Mouse (Mus musculus) thymus, adult 2 months (tissue): Measurements from ENCODE around the gene Ankrd6. TPM values are rescaled to one million over a fixed set of nuclear protein-coding genes. Genes with fewer than 3 reads are reported as not detected.

ENCODE experiments used
- DNase-seq: peaks from one replicate; pipeline ENCODE4 v3.0.0; 2021
- H3K27ac ChIP-seq: fragments of 200-500 bp; 2 replicates; pipeline ENCODE4 v1.5.1; 2012; ENCODE audit warnings: low read length, control low read depth; ENCODE audit not compliant: control insufficient read depth, insufficient read depth
- H3K27me3 ChIP-seq: fragments of 200-500 bp; 2 replicates; pipeline ENCODE4 v1.6.1; 2012; ENCODE audit warnings: mild to moderate bottlenecking, low read length, moderate library complexity, mixed read lengths; ENCODE audit not compliant: control insufficient read depth, insufficient read depth
- H3K36me3 ChIP-seq: fragments of 200-500 bp; 2 replicates; pipeline ENCODE4 v1.6.1; 2012; ENCODE audit warnings: mild to moderate bottlenecking, low read length, moderate library complexity; ENCODE audit not compliant: control insufficient read depth, insufficient read depth
- H3K4me1 ChIP-seq: fragments of 200-500 bp; replicated peaks from 2 replicates; pipeline ENCODE4 v1.6.1; 2012; ENCODE audit warnings: low read length; ENCODE audit not compliant: control insufficient read depth, insufficient read depth
- H3K4me3 ChIP-seq: fragments of 200-500 bp; 2 replicates; pipeline ENCODE4 v1.5.1; 2012; ENCODE audit warnings: mild to moderate bottlenecking, low read length, control low read depth, moderate library complexity; ENCODE audit not compliant: control insufficient read depth, insufficient read depth
- CTCF ChIP-seq: fragments of 200-500 bp; IDR thresholded peaks from 2 replicates; pipeline ENCODE4 v1.5.1; 2012; ENCODE audit warnings: mild to moderate bottlenecking, control low read depth, low read length, moderate library complexity, borderline replicate concordance; ENCODE audit not compliant: control insufficient read depth, poor library complexity, insufficient read depth; ENCODE audit errors: extremely low read depth
- POLR2A ChIP-seq: fragments of 200-500 bp; IDR thresholded peaks from 2 replicates; pipeline ENCODE4 v1.6.1; 2012; ENCODE audit warnings: mild to moderate bottlenecking, low read length, control low read depth, moderate library complexity; ENCODE audit not compliant: control insufficient read depth, poor library complexity, insufficient read depth; ENCODE audit errors: extremely low read depth
- WGBS: fragments of 180-500 bp; shearing (Covaris S2); methylation state at CpG from one replicate; pipeline ENCODE4 v1.1.7; 2018; 5-methylcytosine and 5-hydroxymethylcytosine counted together
- polyA plus RNA-seq: library from polyadenylated mRNA; depleted of rRNA; stranded (reverse); fragments of >200 nt; gene quantifications from 2 replicates; pipeline ENCODE4 v1.2.3, GENCODE M21; 2012

Gene Ankrd6
- polyA plus RNA-seq, 1 experiment = 12.6 TPM

GRCm38 (mm10) chr4:32829316-32829715, 121.3 kb downstream of the Ankrd6 start:
- no peaks in the 10 kb centered on the region for H3K36me3 ChIP-seq
- H3K27me3 ChIP-seq = no peaks in the 10 kb centered on the region
- no peaks in the 10 kb centered on the region for H3K4me1 ChIP-seq
- 90% methylated on average over 10 of the region's 10 CpGs for WGBS
- H3K27ac ChIP-seq = no peak overlapping the region
- TF ChIP-seq CTCF (no peak), POLR2A (no peak)
- DNase-seq = no peak
- H3K4me3 ChIP-seq = no peak overlapping the region

DNA sequence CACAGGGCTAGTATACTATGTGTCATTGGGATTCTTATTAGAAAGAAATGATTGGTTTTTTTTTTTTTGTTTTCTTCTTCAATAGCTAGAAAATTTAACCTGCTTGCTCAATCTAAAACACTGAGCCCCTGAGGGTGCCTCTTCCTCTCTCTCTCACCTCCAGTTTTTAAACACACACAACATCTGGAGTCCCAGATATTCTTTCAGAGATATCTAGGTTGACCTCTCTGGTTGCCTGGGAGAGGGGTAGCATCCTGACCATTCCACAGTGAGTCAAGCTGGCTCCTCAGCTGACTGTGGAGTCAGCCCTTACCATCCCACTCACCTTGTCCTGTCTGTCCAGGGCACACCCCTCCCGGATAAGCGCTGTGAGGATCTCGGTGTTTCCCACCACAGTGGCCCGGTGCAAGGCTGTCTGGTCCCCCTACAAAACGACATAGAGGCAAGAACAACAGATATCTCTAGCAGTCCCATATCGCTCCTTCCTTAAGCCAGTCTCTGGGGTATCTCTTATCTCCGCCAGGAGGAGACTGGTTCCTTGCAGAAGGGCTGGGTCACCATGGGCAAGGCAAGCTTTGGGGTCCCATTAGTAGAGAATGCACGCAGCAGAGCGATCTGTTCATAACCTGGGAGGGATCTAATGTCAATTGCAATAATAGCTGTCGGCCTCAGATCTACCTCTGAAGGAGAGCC, 122.1 kb downstream of the Ankrd6 start:
- TF ChIP-seq POLR2A (no peak), CTCF (no peak)
- H3K4me1 ChIP-seq = no peaks in the 10 kb centered on the region
- H3K4me3 ChIP-seq = no peak overlapping the region
- DNase-seq = no peak
- no peaks in the 10 kb centered on the region for H3K27me3 ChIP-seq
- no peaks in the 10 kb centered on the region for H3K36me3 ChIP-seq
- 95% methylated on average over 10 of the region's 10 CpGs for WGBS
- H3K27ac ChIP-seq = no peak overlapping the region

DNA sequence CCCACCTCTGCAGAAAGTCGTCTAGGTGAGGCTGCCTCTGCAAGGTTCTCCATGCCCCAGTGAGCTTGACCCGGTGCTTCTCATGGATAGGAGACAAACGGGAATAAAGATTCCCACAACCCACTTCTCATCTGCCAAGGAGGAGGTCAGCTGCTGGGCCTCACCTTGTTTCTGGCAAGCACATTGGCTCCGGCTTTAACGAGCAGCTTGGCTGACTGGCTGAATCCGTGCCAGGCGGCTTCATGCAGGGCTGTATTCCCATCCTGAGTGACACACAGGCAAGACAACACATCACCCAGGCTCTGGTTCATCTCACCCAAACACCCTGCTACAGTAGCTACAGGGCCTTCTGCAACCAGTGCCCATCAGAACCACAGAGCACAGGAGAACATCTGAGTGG, 123.7 kb downstream of the Ankrd6 start:
- no peak for DNase-seq
- no peaks in the 10 kb centered on the region for H3K4me1 ChIP-seq
- WGBS = 96% methylated on average over 7 of the region's 7 CpGs

GRCm38 (mm10) chr4:32824254-32824653, 126.4 kb downstream of the Ankrd6 start:
- TF ChIP-seq CTCF (no peak), POLR2A (no peak)
- WGBS = 81% methylated on average over 8 of the region's 8 CpGs
- Histone ChIP-seq H3K4me3 (no peak overlapping the region), H3K27ac (no peak overlapping the region), H3K36me3 (no peaks in the 10 kb centered on the region), H3K4me1 (no peaks in the 10 kb centered on the region), H3K27me3 (no peaks in the 10 kb centered on the region)
- DNase-seq = no peak

More for the DNA sequence above, 123.7 kb downstream of the Ankrd6 start:
- TF ChIP-seq CTCF = no peak
- TF ChIP-seq POLR2A = no peak
- Histone ChIP-seq H3K27me3 (no peaks in the 10 kb centered on the region), H3K27ac (no peak overlapping the region), H3K4me3 (no peak overlapping the region), H3K36me3 (no peaks in the 10 kb centered on the region)

DNA sequence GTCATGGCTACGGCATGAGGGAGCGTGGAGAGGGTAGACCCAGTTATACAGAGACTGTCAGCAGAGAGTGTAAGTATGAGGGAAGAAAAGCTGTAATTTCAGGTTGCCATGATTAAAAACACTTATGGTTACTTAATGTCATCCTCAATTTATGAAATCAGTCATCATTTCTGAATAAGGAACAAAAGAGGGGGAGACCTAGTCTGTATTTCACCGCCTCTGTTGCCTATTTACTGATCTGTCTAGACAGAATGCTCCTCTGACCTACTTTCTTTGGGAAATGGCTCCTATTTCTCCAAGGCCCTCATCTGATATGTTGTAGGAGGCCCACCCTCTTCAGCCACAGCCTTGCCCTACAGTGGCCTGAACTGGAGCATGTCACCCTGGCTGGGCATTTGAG, 130.0 kb downstream of the Ankrd6 start:
- Histone ChIP-seq H3K36me3 (no peaks in the 10 kb centered on the region), H3K4me1 (no peaks in the 10 kb centered on the region), H3K27ac (no peak overlapping the region), H3K27me3 (no peaks in the 10 kb centered on the region), H3K4me3 (no peak overlapping the region)
- 98% methylated on average over 3 of the region's 3 CpGs for WGBS
- no peak for TF ChIP-seq CTCF
- TF ChIP-seq POLR2A = no peak
- DNase-seq = no peak

DNA sequence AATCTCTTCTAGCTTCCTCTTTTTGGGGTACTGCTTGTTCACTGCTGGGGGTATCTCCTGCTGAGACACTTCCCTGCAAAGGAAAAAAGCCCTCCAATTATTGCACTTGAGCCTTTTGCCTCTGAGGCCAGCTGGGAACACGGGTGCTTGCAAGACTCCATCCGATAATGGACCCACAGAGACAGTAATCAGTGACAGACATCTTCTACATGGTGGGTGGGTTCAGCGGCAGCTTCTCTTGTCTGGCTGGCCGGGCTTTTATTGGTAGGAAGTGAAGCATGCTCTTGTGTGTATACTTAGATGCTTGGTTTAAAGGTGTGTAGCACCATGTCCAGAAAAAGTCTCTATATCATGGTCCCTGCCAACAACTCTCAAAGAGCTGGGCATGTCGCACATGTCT, 133.2 kb downstream of the Ankrd6 start:
- Histone ChIP-seq H3K4me3 (no peak overlapping the region), H3K36me3 (no peaks in the 10 kb centered on the region), H3K27me3 (no peaks in the 10 kb centered on the region), H3K27ac (no peak overlapping the region), H3K4me1 (no peaks in the 10 kb centered on the region)
- TF ChIP-seq POLR2A (no peak), CTCF (no peak)
- 89% methylated on average over 5 of the region's 5 CpGs for WGBS
- no peak for DNase-seq
